Mouse (Mus musculus): ENCODE measurements at regions not wholly inside any gene's neighbourhood (a gene's known extent, or its start where the extent isn't known, plus 50 kb on each side); places are given as distances from the start of the nearest gene placed in this dataset.

- in situ Hi-C loops (cut with MseI, MboI), result loop anchor here in 1 of 2 experiments (25.0 kb wide), 1 partner anchor 391 kb away; no protein-coding TSS in a partner anchor
Measured at GRCm38 (mm10) chr17:14503670-14504069, 190.4 kb downstream of the Thbs2 start.

- in situ Hi-C loops (cut with MseI, MboI), result loop anchor here in 1 of 2 experiments (25.0 kb wide), 1 partner anchor 389 kb away; no protein-coding TSS in a partner anchor
Measured at GRCm38 (mm10) chr17:14501341-14501740, 192.7 kb downstream of the Thbs2 start.

GRCm38 (mm10) chr17:14497086-14497485, 196.9 kb downstream of the Thbs2 start:
- in situ Hi-C loops (cut with MseI, MboI), result no loop called here

GRCm38 (mm10) chr17:14493751-14494320, 200.2 kb downstream of the Thbs2 start:
- in situ Hi-C loops (cut with MseI, MboI), result no loop called here

GRCm38 (mm10) chr17:14492936-14493335, 201.1 kb downstream of the Thbs2 start:
- in situ Hi-C loops (cut with MseI, MboI), result no loop called here

GRCm38 (mm10) chr17:14481746-14482145, 202.4 kb downstream of the Smoc2 start:
- in situ Hi-C loops (cut with MseI, MboI), result no loop called here

- in situ Hi-C loops (cut with MseI, MboI), result no loop called here
Measured at GRCm38 (mm10) chr17:14478938-14479505, 199.7 kb downstream of the Smoc2 start.

- in situ Hi-C loops (cut with MseI, MboI), result no loop called here
Measured at GRCm38 (mm10) chr17:14476707-14477106, 197.4 kb downstream of the Smoc2 start.

GRCm38 (mm10) chr17:14475778-14476647, 196.7 kb downstream of the Smoc2 start:
- in situ Hi-C loops (cut with MseI, MboI), result no loop called here

GRCm38 (mm10) chr17:14475277-14475676, 196.0 kb downstream of the Smoc2 start:
- in situ Hi-C loops (cut with MseI, MboI), result no loop called here

GRCm38 (mm10) chr17:14468754-14469488, 189.6 kb downstream of the Smoc2 start:
- in situ Hi-C loops (cut with MseI, MboI), result no loop called here

- in situ Hi-C loops (cut with MseI, MboI), result no loop called here
Measured at GRCm38 (mm10) chr17:14455251-14455743, 176.0 kb downstream of the Smoc2 start.

Data from mouse trophoblast stem cell (cell line).